Mouse (Mus musculus) CD4-positive, CD25-positive, alpha-beta regulatory T cell, adult 4 months (primary cell): Measurements from ENCODE around the gene Nfatc2. TPM values are rescaled to one million over a fixed set of nuclear protein-coding genes. Genes with fewer than 3 reads are reported as not detected.
A peak's percentile ranks its signal among the peaks of the same experiment; 100 is the strongest.

Experiments
- ATAC-seq: one replicate; pipeline ENCODE4 v1.8.0; 2017
- polyA plus RNA-seq, 2 experiments: library from polyadenylated mRNA; unstranded; fragments of 100-300 nt; shearing (Covaris generic); gene quantifications; one replicate each; pipeline ENCODE4 v1.2.1; 2017

The Nfatc2 gene
- polyA plus RNA-seq, 2 experiments from 2014 or later: 20.9 to 22.6 TPM

DNA sequence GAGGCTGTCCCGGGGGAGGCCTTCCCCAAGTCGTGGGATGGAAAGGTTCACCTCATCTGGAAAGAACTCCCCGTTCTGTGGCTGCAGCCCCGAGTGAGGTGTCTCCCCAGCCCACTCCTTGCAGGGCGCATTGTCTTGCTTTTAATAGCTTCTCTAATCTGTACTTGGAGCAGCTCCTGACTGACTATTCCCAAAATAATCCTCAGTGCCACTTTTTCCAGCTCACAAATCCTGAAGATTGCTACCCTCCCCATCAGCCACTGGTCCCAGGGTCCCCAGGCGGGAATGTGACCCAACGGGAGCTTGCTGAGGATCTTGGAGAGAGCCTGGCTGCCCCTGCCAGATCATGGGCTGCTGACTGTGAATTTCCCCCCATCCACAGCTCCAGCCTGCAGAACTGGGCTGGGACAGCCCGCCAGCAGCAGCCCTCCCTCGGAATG lies 6.7 kb upstream of the Nfatc2 start:
- ATAC-seq: no peak

DNA sequence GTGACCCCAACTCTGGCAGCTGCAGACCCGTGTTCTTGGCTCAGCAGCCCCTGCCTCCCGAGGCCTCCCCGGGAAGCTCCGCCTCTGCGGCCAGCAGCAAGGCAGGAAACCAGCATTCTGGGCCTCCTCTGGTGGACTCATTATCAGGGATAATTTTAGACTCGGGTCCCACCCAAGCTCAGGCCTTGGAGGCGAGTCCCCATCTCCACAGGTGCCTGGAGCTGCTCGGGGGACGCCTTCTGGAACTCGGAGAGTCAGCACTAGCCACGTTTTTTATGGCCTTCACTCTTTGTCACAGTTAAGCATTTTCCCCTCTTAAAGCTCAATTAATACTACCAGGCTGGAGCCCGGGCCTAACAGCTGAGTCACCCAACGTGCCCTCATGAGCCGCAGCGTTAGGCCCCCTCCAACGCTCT lies 3.2 kb upstream of the Nfatc2 start:
- no peak for ATAC-seq

DNA sequence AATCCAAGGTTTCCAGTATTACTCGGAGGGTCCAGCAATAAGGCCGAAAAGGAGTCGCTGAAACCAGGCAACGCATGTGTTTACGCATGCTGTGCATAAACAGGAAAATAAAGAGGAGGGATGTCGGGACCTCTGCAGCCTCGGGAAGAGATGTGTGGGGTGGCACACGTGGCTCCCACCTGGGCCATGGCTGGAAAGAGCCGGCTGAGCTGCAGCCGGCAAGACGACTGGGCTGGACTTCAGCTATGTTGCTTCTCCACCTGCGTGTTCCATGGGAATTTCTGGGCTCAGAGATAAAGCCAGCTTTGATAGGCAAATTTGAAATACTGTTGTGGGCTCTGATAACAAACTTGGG lies 907 bp upstream of the Nfatc2 start:
- no peak for ATAC-seq

DNA sequence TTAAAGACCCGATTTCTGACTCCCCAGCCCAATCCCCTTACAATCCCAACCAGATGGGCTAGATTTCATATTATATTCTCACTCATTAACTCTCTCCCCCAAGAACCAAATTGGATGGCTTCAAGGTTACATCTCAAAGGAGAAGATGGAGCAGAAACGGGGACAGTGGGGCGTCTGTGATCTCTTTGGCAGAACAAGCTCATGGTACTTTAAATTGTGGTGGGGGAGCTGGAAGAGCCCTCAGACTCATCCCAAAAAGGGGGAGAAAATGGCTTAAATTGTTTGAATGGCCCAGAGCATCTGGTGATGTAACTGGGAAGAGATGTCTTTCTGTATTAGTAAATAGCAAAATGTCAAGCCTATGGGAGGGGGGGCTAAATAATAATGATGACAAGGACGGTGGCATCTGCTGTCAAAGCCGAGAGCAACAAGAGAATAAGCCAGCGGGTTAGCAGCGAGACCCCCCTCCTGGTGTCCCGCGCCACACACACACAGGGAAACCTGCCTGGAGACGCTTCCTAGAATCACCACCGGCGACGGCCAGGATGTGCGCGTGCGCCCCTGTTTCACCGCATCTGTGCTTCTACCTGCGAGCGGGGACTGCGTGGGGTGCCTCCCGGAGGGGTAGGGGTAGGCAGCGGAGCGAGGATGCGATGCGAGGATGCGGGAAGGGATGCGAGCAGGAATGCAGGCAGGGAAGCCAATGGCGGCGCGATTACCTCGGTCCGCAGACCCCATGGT lies 537 bp downstream of the Nfatc2 start:
- ATAC-seq: peak; percentile 51

DNA sequence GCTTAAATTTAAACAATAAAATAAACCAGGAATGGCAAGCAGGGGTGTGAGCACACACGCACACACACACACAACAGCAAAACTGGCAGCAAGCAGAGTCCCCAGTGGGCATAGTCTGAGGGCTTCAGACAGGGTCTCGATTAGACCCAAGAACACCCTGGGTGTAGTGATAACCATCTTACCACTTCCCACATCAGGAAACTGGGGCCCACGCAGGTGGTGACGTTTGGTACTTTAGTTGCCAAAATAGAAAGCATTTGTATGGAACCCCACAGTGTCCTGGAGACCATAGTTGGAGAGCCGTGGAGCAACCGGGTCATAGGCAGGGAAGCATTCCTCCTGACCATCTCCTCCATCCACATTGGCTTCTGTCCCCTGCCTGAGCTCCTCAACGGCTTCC lies 5.8 kb downstream of the Nfatc2 start:
- peak; percentile 55 for ATAC-seq

DNA sequence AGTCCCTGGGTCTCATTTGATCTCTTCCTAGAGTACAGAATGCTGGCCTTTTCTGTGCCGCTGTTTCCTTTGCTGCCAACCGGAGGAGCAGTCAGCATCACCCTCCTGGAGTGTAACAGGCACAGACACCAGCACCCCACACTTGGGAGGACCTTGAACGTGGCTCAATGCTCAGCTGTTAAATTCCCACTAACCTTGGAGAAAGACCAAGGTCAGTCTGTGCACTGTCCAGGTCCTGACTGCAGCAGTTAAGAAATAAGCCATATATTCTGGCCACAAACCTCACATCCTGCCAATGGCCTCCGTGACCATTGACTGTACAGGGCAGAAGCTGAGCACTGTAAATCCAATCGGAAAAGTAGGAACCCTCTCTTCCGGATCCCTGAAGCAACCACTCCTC lies 7.8 kb downstream of the Nfatc2 start:
- no peak for ATAC-seq

DNA sequence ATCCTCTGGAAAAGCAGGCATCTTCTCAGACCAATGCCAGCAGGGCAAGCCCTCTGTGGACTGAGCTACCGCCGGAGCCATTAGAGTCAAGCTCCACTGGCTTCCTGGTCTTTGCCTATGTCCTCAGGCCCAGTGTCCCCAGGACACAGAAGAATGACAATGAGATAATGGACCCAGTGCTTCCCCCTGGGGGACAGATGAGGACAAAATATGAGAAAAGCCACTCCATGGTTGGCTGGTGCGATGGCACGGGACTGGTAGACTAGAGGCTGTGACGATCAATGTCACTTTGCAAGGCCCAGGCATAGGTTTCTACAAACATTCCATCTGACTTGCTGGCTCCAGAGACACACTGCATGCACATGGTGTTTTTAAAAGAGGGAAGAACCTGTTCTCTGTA lies 8.5 kb downstream of the Nfatc2 start:
- no peak for ATAC-seq

DNA sequence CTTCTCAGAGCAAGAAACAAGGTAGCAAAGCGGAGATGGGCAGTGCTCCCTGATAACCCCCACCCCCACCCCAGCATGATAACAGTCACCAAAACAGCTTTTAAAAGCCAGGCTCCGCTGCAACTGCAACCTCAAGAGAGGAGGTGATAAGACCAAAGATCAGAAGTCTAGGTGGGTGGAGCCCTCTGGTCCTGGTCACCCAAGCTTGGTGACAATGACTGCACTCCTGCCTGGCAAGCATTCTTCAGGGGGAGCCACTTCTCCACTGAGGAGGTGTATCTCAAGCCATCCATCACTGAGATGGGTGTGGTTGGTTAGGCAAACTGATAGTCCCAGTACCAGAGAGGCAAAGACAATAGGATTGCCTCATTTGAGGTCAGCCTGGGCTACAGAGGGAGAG lies 10.4 kb downstream of the Nfatc2 start:
- ATAC-seq: peak; percentile 6

DNA sequence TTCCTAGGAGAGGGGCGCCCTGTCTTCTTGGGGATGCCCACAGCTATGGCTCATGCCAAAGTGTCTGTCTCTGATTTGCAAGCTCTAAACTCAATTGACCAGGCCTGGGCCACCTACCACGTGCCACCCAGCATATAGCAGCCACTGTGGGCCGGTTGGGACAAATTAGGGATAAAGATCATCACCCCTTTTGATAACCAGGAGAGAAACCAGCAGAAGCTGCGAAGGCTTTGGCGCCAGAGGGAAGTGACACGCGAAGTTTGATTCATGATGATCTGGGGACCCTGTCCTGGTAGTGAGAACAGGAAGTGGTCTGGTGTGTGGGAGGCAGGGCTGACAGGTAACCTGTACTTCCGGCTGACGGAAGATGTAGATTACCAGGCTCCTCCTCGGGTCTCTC lies 10.9 kb downstream of the Nfatc2 start:
- ATAC-seq: peak; percentile 74

DNA sequence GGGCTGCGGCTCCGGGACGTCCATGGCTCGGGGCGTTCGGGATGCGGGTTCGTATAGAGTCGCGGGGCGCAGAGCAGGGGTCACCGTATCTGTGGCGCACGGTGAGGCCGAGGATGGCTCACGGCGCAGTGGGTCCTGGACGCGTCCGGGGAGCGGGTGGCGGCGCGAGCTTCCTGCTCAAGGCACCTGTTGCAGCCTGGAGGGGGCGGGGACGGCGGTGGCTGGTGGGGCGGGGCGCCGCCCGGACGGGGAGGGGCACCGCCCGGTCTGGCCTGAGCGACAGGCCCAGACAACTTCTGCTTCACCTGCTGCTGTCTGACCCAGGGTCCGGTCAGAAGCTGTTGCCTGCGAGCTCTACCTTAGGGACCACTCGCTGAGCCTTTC lies 11.3 kb downstream of the Nfatc2 start:
- peak; percentile 63 for ATAC-seq

DNA sequence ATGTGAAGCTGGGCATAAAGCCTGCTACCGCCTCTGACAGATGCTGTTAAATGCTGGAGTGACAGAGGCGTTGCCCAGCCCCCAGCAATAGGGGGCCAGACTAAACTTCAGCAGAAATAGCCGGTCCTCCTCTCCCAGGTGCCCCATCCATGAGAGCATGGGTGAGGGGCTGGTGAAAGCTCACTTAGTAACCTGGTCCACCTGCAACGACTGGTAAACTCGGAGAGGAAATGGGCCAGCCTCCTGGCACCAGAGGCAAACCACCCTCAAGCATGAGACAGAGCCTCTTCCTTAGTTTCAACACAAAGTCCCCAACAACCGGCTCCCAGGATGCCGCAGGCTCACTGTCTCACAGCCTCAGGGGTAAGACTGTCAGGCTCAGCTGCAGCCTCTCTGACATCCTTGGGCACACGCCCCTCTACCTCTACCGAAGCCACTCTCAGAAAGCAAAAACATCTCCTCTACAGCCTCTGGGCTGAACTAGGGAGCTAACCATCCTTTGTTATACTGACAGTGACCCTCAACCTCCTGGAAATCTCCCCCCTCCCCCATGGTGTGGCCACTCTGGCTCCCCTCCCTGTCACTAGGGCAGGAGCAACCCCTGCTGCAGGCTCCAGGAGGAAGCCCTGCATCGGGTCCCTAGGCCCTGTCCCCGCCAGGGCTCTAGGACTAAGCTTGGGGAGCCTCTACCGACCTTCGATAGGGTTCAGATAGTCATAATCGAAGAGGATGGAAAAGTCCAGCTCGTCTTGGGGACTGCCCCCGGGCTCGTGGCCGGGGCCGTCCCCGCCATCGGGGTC lies 11.9 kb downstream of the Nfatc2 start:
- ATAC-seq: peak; percentile 52

DNA sequence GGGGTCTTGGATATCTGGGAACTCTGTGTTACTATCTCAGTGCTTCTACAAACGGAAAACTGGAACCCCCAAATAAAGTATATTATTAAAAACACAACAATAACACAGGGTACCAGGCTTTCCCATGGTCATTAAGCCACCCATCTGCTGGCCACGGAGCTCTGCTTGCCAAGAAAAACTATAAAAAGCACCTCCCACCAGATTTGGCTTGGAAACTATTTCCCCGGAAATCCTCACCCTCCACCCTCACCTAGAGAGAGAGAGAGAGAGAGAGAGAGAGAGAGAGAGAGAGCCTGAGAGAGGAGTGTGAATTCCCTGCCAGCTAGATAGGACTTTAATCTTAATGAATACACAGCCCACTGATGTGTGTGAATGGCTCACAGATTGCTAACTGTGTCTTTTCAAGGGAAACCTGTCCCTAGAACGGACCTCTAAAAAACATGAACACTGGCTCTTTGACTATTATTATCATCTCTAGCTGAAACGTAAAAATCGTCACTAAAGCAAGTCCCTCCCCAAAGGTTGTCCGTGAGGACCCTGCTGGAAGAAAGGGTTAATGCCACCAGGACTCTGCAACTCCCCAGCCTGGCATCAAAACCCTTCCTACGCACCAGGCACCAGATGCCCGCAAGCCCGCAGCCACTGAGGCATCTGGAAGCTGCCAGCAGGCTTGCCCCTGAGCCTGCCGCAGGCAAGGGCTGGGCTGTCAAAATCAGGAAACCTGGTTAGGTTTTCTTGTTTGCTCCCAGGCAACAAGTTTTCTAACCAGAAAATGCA lies 12.7 kb downstream of the Nfatc2 start:
- ATAC-seq: no peak

DNA sequence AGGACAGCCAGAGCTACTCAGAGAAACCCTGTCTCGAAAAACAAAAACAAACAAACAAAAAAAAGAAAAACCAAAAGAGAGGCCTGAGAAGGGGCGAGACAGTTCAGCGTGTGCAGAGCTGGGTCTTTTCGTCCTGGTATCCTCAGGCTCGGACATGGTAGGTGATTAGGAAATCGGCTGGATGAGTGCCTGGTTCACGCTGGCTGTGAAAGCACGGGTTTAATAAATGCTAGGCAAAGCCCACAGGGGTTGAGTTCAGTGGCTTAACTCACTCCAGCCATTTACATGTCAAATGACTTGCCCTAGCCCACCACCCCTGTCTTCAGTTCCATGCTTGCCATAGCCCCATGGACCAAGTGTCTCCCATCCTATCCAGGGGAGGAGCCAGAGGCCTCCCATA lies 14.3 kb downstream of the Nfatc2 start:
- ATAC-seq: no peak

DNA sequence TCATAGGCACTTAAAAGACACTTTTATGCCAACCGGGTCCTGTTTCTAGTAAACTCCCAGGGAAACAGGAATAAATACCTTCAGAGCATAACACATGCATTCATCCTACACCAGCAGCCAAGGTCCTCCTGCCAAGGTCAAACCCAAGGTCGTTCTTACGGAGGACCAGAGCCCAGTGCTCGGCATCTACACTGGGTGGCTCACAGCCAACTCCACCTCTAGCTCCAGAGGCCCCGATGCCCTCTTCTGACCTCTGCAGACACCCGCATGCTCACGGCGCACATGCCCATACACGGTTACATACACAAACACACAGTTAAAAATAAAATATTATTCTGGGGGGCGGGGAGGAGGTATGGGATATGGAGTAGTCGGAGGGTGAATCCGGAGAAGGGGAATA lies 14.9 kb downstream of the Nfatc2 start:
- ATAC-seq: no peak

DNA sequence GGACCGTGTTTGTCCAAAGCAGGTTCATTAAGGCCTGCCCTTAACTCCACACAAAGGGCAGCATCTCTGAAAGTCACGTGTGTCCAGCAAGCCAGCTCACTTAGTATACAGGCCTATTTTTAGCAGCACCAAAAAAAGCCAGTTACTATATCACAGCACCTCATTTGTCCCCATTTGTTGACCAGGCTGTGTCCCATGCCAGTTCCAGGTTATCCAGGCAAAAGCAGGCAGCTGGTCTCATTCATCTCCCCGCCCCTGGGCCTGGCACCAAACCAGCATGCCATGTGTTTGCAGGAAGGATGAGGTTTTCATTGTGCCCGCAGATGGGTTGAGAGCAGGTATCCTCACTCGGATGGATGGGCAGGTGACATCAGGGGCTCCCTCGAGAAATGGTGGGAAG lies 16.6 kb downstream of the Nfatc2 start:
- no peak for ATAC-seq

DNA sequence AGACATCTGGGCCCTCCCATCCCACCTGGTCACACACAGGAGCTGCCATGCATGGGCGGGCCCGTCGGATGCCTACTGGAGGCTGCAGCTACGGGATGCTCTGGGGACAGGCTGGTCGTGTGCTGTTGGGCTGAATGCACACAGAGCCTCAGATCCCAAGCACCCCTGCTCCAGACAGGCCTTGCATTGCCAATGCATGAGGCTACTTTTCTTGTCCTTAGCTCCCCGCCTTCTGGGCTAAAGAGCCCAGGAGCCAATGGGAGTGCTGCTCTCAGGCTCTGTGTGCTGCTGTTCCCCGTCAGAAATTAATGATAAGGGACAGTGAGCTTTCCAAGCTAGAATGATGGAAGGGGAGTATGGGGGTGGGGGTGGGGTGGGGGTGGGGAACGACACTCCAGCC lies 17.0 kb downstream of the Nfatc2 start:
- no peak for ATAC-seq

DNA sequence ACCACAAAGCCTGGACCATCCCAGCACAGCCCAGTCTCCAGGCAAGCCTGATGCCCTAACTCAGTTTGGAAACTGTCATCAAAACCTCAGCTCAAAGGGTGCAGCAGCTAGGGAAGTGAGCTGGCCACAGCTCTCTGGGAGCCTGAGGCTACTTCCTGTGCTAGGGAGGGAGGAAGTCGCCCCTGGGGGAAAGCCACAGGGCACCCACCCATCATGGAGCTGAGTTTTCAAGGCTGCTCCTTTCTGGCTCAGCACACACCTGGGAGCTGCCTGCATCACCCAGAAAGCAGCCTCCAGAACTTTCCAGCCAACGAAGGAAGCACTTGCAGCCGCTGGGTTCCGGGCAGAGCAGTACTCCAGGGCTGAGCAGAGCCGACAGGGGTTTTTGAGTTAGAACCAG lies 18.4 kb downstream of the Nfatc2 start:
- peak; percentile 62 for ATAC-seq

DNA sequence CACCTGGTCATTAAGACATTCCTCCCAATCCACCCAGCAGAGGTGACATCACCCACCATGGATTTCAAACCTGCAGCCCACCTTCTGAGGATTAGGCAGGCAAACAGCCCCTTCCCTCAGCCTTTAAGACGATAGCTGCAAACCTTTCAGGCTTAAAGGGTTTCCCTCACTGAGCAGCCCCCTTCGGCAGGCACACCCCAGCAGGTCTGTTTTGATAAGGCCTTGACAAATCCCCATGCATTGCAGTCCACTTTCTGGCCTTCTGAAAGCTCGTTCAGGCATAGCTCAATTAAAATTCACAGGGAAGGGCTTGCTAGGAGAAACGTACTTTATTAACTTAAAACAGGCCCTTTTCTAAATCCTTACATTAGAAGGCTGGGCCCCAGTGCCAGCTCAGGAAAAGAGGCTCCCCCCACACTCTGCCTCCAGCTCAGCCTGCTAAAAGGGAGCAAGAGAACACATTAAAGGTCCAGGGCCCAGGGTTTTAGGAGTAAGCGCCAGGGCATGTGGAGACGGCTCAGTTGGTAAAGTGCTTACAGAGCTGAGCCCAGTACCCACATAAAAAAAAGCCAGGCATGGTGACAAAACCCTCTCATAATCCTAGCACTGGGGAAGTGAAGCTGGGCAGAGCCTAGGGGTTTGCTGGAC lies 20.1 kb downstream of the Nfatc2 start:
- no peak for ATAC-seq

DNA sequence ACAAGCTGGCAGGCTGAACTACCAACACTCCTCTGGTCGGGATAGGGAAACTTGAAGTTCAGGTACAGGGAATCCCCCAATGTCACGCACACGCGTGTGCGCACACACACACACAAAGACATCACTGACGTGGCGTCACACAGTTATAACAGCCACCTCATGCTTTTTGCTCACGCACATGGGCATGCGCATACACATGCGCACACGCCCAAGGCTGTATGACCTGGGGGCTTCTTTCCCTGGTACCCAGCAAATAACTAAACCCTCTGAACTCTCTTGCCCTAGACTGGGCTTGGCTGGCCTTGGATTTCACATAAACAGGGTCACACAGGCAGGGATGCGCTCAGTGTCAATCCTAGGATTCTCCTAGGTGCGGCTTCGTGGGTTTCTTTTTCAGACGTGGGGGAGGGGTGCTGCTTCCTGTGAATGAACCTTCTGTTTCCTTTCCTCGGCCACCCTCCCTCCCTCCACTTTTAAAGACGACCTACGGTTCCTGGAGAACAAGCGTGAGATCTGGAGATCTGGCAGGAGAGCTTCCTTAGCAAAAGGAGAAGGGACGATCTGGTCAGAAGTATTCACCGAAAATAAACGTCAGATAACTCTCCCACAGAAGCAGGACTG lies 21.1 kb downstream of the Nfatc2 start:
- peak; percentile 53 for ATAC-seq

DNA sequence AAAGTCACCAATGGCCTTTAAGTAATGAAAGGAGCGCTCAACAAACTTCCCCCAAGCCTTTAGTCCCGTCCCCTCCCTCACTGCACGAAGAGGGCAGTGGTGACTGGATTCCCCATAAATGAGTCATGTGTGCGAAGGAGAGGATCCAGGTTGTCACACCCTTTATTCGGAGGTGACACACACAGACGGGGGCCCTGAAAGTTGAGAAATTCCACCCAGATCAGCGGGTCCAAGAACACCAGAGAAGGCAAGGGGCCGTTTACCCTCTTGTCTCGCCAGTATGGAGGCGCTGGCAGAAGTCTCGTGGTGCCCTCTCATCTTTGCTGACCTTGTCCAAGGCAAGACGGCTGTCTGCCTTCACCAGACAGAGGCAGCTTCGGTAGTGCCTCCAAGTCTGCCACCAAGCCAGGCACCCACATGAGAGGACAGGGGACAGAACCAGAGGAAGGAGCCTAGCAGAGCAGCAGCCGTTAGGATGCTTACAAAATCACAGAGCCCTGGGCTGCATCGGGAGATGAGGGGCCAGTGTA lies 21.8 kb downstream of the Nfatc2 start:
- ATAC-seq: no peak

DNA sequence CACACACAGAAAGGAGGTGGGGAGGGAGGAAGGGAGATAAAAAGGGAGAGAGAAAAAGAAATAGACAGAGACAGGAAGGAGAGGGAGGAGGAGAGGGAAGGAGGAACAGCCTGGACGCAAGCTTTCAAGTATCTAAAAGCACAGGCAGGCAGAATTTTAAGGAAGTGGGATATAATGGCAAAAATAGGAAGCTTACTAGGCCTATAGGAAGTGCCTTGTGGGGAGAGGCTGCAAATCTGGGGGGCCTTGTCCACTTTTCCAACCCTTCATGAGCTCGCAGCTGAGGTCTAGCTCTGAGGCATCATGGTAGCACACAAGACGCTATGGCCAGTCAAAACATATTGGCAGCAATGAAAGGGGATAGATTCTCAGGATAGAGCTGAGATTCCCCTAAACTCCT lies 22.3 kb downstream of the Nfatc2 start:
- ATAC-seq: no peak

DNA sequence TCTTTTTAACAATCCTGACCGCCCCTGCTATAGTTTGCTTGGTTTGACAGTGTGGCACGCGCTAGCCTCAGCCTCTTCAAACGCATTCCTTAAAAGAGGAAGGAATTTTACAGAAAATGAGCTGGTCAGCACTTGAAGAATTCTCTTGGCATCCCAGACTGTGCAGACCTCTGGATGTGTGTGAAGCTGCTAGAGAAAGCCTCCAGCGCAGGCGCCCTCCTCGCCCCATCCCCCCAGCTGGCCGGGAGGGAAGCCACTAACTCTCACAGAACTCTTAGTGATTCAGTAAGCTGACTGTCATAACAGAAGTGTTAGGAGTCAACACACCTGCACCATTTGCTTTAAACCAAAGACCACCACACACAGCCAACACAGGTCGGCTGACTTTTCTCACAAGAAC lies 23.3 kb downstream of the Nfatc2 start:
- ATAC-seq: no peak
